Mouse (Mus musculus): ENCODE results near the gene Galnt7.

- peak; percentile 40; the same call in 1 of the 2 replicates for TF ChIP-seq EP300 (IDR thresholded peaks at IDR 0.05; ENCODE audit: low read depth)
- no peak for TF ChIP-seq CTCF (IDR thresholded peaks at IDR 0.05; ENCODE audit: low read depth)
These were observed 161.0 kb downstream of the Galnt7 start for GRCm38 (mm10) chr8:57491873-57492272.
